Mouse (Mus musculus) frontal cortex, adult (tissue): ENCODE measurements around the gene Rprd2.
"Not testable (repeated sequence)": the region's sequence is repeated elsewhere in the genome, so short reads cannot be mapped to it uniquely, and the experiment has no call there.

ENCODE experiments used
- ATAC-seq: cut with Nextera tagmentation; 2 replicates; pipeline ENCODE4 v1.9.2; 2017; ENCODE audit warnings: mild to moderate bottlenecking, moderate library complexity, mixed read lengths; ENCODE audit not compliant: low TSS enrichment

The Rprd2 gene

GRCm38 (mm10) chr3:95818571-95819288, at the start of gene Rprd2:
Gene Rprd2 (minus strand): TSS chr3:95818863.
- peak; percentile 80 for ATAC-seq

GRCm38 (mm10) chr3:95867408-95867807, 48.7 kb upstream of the Rprd2 start:
- no peak for ATAC-seq

- ATAC-seq = no peak
Observed at GRCm38 (mm10) chr3:95866071-95866470, 47.4 kb upstream of the Rprd2 start.

DNA sequence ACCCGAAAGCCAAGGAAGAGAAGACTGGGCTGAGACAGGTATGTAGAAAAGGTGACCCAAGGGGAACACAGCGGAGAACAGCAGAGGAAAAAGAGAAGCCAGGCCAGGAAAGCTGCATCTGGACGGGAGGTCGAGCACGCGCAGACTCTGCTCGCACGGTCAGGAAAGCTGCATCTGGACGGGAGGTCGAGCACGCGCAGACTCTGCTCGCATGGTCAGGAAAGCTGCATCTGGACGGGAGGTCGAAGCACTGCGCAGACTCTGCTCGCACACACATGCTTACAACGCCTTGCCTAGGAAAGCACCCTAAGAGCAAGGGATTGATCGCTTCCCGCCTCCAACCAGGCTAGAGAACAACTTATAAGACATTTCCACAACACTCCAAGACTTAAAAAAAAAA, 46.9 kb upstream of the Rprd2 start:
- no peak for ATAC-seq

- ATAC-seq = peak; percentile 87
Observed at GRCm38 (mm10) chr3:95865050-95865449, 46.4 kb upstream of the Rprd2 start.

DNA sequence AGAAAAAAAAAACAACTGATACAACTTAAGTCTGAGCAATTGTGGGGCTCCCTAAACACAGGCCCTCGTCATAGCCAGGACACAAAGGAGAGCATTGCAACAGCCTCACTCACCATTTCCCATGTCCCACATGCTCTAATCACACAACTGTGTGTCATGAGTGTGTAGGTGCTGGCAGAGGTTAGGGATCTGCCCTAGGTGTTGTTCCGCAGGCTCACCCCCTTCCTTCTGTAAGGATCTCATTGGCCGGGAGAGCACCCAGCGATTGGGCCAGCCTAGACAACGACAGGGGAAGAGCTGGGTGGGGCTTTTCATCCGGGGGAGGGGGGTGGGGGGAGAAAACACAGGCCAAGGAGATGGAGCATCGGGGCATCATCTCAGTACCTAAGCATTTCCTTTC, 44.9 kb upstream of the Rprd2 start:
- ATAC-seq = no peak

- ATAC-seq = no peak
Observed at GRCm38 (mm10) chr3:95861796-95862195, 43.1 kb upstream of the Rprd2 start.

DNA sequence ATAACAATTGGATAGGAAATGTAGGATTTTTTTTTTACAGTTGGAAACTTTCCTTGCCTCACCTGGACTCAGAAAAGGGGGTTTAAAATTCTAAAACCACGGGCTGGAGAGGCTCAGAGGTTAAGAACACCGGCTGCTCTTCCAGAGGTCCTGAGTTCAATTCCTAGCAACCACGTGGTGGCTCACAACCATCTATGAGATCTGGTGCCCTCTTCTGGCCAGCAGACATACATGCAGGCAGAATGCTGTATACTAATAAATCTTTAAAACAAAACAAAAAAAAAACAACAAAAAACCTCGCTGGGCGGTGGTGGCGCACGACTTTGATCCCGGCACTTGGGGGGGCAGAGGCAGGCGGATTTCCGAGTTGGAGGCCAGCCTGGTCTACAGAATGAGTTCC, 42.6 kb upstream of the Rprd2 start:
- ATAC-seq = no peak

DNA sequence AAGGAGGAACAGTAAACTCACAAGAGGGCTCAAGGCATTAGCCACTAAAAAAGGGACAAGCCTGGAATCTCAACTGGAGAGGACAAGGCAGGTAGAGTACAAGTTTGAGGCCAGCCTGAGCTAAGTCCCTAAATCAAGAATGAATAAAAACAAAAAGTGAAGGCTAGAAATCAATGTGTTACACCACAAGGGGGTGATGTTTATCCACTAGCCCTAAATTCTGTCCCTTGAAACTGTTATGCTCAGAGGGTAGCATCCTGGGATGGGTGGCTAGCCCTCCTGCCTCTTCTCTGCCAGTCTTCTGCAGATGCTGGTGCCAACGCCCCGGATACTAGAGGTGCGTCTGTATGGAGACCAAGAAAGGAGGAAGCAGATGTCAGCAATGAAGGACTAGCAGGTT, 41.7 kb upstream of the Rprd2 start:
- no peak for ATAC-seq

DNA sequence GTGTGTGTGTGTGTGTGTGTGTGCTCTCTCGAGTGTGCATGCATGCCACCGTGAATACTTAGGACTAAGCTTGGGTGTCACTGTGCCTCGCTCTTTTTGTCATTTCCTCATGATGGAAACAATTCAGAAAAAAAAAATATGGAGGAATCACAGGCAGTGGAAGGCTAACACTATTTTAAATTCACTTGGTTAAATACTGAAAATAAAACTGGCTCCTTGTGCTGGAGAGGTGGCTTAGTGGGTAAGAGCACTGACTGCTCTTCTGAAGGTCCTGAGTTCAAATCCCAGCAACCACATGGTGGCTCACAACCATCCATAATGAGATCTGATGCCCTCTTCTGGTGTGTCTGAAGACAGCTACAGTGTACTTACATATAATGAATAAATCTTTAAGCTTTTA, 39.6 kb upstream of the Rprd2 start:
- ATAC-seq = not testable (repeated sequence)

- not testable (repeated sequence) for ATAC-seq
Observed at GRCm38 (mm10) chr3:95857050-95857449, 38.4 kb upstream of the Rprd2 start.

DNA sequence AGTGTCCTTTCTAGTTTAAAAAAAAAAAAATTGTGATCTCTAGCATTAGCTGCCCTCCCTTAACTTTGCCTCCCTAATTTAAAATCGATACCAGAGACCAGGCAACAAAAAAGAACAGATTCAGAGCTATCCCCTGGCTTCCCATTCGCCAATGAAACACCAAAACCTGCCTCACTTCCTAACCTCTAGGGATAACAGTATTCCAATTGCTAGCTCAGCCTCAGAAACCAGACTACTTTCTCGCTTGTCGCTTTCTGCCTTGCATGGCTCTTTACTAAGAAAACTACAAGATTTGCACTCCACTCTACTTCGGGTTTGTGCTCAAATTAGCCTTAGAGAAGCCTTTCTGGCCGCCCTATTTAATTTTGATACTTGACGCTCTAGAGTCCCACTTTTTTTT, 37.5 kb upstream of the Rprd2 start:
- ATAC-seq = peak; percentile 13; the same call in 1 of the 2 replicates

GRCm38 (mm10) chr3:95855502-95856089, 36.9 kb upstream of the Rprd2 start, which contains the start of gene Prpf3:
Gene Prpf3 (minus strand): TSS chr3:95855885.
- peak; percentile 96 for ATAC-seq

- no peak for ATAC-seq
Observed at GRCm38 (mm10) chr3:95851317-95851716, 32.7 kb upstream of the Rprd2 start.

DNA sequence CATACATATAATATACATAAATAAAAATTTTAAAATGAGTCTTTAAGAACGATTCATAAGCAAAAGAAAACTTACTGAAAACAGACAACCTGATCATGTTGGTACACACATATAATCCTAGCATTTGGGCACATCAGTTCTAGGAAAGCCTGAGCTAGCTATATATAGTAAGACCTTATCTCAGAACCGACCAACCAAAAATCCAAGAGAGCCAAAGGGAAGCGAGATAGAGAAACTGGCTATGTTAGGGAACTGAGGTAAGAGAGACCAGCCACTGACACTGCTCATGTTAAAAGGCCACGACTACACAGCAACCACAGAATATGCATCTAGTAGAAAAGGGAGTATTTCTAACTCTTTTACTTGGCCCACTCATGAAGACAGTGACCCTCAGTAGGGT, 31.9 kb upstream of the Rprd2 start:
- no peak for ATAC-seq

GRCm38 (mm10) chr3:95842503-95843214, 24.0 kb upstream of the Rprd2 start:
- ATAC-seq = no peak

DNA sequence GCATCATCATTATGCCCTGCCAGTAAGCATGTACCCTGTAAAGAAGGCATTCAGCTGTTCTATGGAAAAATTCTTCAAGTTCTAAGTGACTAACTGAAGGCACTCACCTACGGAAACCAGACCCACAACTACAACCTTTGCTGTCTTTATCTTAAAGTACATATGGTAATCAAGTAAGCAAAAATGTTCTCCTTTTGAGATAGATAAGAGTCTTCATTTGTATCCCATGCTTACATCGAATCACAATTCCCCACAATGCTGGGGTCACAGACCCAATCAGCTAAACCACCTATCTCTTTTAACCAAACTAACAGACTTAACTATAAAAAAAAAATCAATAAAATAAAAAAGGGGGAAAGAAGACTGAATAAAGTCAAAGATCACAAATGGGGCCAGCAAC, 20.6 kb upstream of the Rprd2 start:
- ATAC-seq = no peak

DNA sequence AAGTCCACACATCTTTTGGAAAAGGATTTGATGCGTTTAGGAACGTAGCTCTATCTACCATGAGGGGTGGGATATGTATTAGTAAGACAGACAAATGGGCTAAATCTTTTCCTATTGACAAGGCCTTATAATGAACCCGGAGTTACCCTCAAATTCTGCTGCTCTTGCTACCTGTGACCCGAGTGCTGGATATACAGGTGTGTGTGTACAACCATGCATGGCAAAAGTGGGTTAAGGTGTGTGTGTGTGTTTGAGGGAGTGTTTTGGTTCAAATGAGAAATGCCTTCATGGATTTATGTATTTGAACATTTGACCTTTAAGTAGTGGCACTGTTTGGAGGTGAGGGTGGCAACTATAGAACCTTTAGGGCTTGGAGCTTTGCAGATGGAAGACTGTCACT, 10.4 kb upstream of the Rprd2 start:
- no peak for ATAC-seq

GRCm38 (mm10) chr3:95826275-95826674, 7.6 kb upstream of the Rprd2 start:
- no peak for ATAC-seq

GRCm38 (mm10) chr3:95820046-95821010, 1.7 kb upstream of the Rprd2 start:
- ATAC-seq = no peak

- ATAC-seq = peak; percentile 89
Observed at GRCm38 (mm10) chr3:95819351-95819985, 805 bp upstream of the Rprd2 start.
